Mouse (Mus musculus): ENCODE results near the gene Treml4.

Gene Treml4

DNA sequence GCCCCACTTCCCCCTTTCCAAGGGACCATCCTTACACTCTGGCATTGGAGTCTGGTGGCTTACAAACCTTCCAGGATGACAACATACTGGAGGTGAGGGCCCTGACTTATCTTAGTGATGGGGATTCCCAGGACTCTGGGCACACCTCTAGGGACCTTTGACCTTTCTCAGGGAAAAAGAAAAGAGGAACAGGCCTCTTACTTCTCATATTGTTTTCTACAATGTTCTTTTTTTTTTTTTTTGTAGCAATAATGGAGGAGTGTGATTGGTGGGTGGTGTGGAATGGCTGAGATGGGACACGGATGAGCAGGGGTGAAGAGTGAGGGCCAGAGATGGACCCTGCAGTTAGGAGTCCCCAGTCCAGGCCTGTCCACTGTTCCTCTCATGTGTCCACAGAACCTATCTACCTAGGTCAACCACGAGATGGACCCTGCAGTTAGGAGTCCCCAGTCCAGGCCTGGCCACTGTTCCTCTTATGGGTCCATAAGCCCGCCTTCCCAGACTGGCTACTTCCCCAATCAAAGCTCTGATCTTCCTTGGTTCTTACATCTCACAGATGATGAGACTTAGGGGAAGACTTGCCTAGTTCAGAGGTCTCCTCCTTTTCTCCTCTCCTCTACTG, at the start of gene Treml4:
Treml4 (plus strand) TSS at position 555 of the 622 bp plus-strand sequence.
- no peak for DNase-seq (ENCODE audit: low spot score in 2 of 2)

DNA sequence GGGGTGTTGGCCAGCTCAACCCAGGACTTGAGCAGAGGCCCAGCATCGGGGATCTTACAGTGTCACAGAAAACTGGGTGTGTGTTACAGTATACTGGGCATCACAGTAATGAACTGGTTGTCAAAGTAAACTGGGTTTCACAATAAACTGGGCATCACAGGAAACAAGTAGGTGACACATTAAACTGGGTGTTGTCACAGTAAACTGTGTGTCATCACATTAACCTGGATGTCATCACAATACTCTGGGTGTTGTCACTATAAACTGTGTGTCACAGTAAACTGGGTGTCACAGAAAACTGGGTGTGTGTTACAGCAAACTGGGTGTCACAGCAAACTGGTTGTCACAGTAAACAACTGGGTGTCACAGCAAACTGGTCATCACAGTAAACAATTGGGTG, 48.7 kb upstream of the Treml4 start:
- no peak for DNase-seq (ENCODE audit: low spot score in 2 of 2)

DNA sequence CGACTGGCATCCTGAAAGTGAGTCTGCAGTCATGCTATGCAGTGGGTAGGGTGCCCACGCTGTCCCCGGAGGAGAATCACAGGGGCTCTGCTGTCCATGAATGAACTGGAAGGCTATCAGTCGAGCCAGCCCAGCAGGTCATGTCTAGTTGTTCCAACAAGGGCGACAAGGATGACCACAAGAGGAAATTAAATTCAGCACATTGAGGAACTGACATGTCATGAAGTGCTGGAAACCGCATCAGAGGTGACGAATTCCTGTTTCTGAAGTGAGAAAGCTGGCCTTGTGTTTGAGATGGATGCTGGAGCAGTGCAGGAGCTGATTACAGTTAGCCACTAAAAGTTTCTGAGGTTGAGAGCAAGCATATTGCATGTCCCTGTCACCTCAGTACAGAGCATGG, 33.4 kb upstream of the Treml4 start:
- no peak for DNase-seq (ENCODE audit: low spot score in 2 of 2)

DNA sequence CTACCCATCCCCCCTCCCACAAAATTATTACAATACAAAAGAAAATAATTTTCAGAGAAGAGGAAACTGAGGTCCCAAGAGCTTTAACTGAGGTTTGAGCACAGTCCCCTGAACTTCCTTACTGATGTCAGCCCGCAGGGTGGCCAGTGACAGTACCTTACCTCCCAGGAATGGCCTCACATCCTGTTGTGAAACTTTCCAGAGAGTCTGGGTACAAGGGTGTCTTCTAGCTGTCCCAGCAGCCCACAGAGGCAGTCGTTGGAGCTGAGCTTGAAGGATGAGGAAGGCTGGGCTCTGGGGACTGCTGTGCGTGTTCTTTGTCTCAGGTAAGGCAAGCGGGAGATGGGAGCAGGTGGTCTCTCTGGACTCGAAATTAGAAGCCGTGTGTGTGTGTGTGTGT, 31.6 kb upstream of the Treml4 start, which contains the start of gene Trem1:
Trem1 (plus strand) TSS at position 251 of the 400 bp plus-strand sequence.
- DNase-seq (ENCODE audit: low spot score in 2 of 2) = no peak

DNA sequence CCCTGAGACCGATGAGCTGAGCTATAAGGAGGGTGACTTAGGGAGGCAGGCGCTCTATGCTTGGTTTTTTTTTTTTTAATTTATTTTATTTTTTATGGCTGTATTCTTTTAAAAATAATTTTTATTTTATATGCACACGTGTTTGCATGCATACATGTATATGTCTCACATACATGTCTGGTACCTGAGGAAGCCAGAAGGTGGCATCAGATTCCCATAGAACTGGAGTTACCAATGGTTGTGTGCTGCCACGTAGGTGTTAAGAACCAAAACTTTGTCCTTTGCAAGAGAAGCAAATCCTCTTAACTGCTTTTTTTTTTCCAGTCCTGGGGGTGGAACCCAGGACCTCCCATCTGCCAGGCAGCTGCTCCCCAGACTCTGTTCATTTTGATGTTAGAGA, 30.3 kb upstream of the Treml4 start:
- DNase-seq (ENCODE audit: low spot score in 2 of 2) = no peak

DNA sequence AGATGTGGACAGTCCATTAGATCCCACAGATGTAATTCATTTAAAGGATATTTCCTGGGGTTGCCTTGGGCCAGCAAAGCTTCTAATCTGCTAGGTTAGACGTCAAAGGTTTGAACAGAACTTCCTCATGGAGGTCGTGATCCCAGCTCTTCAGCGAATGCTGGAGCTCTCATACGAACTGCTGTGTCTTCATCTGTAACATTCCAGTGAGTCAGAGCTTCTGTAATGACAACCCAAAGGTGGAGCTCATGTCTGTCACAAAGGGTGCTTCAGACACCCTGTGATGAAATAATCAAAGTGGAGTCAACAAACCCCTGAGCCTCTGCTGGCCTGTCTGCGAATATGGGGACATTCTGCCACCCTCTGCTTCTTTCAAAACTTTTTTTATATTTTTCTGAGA, 29.5 kb upstream of the Treml4 start:
- no peak for DNase-seq (ENCODE audit: low spot score in 2 of 2)

DNA sequence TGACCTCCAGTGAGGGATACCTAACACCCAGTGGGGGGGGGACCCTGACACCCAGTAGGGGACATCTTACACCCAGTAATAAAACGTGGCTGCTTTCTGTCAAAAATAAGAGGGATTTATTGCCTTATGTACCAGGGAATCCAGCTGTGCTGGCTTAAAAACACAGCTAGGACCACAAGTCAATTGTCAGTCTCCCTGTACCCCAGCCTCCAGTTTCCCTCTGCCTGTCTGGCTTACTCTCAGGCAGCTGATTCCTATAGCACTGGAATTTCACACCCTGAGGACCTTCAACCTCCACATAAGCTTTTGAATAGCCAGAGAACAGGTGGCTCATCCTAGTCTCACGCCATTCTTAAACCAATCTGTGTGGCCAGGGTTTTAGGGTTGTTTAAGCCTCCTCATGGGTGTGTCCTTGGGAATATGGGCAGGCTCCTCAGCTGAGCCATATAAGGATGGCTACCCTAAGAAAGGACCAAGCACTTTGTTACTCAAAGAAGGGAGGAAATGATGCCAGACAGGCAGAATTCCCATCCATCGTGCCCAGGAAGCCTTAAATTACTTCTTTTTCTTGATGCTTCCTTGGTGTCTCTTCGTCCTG, 28.2 kb upstream of the Treml4 start:
- no peak for DNase-seq (ENCODE audit: low spot score in 2 of 2)

DNA sequence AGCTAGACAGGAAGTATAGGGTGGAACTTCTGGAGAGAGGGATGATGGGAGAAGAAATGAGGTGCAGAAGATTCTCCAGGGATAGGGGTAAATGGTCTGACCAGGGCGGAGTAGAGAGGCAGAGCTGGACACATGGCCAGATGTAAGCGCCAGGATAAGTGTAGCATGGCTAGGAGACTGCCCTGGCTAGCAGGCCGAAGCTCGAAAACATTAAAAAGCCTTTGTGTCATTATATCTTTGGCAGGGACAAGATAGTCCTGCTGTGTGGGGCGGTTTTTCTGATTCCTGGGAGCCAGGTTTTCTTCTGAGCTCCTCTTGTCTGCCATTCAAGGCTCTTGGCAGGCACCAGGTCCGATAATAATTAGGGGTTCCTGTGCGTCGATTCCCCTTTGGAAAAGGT, 26.5 kb upstream of the Treml4 start:
- DNase-seq (ENCODE audit: low spot score in 2 of 2) = no peak

DNA sequence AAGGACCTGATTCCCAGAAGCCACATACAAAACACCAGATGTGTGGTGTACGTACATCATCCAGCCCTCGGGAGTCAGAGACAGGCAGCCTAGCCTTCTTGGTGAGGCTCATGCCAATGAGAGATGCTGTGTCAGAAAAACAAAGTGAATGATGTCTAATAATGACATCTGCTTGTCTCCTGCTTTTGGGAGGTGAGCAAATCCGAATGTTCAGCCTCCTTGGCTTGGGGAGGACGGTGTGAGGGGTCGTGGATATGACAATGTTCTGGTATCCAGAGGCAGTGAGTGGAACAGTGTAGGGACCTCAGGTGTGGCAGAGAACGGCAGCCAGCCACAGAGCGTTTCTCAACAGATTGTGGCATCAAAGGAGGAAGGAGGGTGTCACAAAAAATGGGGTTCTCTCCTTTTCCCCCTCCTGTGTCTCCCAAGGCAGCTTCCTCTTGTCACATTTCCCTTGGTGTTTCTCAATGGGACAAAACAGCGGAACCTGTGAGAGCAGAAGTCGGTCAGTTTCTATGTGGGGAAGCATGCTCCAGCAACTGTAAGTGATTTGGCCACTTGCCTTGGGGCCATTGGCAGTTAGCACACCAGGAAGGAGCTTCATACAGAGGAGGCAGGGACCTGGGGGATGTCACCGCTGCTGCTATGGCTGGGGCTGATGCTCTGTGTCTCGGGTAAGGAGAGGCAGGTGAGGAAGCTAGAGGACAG, 16.7 kb upstream of the Treml4 start, which contains the start of gene Trem3:
Trem3 (plus strand) TSS at position 557 of the 708 bp plus-strand sequence.
- DNase-seq (ENCODE audit: low spot score in 2 of 2) = no peak

DNA sequence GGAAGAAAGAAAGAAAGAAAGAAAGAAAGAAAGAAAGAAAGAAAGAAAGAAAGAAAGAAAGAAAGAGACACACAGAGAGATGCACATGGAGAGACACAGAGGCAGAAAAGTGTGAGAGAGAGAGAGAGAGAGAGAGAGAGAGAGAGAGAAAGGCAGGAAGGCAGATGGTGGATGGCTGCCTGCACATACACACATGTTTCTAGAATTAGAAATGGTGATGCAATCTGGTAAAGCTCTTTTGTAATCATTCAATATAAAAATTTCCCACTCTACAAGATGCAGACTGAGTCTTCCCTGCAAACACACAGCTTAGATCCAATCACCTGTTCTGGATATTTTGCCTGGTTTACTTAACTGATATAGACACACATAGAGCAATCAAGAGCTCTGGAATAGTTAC, 15.1 kb upstream of the Treml4 start:
- no peak for DNase-seq (ENCODE audit: low spot score in 2 of 2)

DNA sequence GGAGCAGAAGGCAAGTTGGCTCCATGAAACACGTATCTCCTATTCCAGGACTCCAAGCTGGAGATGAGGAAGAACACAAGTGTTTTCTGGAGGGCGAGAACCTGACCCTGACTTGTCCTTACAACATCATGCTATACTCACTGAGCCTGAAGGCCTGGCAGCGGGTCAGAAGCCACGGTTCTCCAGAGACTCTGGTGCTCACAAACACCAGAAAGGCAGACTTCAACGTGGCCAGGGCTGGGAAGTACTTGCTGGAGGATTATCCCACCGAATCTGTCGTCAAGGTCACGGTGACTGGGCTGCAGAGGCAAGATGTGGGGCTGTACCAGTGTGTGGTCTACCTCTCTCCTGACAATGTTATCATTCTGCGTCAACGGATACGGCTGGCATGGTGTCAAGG, 14.6 kb upstream of the Treml4 start:
- DNase-seq (ENCODE audit: low spot score in 2 of 2) = no peak

DNA sequence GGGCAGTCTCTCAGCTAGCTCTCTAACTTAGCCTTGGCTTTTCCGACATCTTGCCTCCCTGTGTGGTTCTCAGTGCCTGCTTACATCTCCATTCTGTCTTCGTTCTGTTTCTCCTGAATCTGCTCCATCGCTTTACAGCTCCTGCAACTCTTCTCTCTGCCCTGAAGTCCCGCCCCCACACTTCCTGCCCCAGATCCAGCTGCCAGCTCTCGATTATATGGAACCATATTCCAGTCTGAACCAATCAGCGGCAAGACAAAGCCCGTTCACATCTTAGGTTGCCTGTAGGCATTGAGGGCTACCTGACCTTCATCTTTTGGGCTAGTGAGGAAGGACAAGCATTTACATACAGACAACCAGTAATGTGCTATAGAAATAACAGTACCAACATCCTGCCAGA, 13.5 kb upstream of the Treml4 start:
- no peak for DNase-seq (ENCODE audit: low spot score in 2 of 2)

DNA sequence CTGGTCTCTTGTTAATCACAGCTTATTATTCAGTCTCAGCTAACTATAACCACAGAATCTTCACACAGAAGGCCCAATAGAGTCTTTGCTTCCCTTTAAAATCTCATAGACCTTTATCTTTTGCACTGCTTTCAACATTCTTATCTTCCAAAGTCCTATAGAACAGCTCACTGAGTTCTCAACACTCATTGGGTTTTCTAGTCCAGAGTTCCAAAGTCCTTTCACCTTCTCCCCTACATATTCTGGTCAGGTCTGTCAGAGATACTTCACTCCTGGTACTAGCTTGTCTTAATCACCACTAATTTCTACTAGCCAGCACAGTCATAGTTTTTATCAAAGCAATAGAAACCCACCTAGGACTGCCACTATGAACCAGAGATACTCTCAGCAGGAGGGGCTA, 7.5 kb upstream of the Treml4 start:
- DNase-seq (ENCODE audit: low spot score in 2 of 2) = no peak

DNA sequence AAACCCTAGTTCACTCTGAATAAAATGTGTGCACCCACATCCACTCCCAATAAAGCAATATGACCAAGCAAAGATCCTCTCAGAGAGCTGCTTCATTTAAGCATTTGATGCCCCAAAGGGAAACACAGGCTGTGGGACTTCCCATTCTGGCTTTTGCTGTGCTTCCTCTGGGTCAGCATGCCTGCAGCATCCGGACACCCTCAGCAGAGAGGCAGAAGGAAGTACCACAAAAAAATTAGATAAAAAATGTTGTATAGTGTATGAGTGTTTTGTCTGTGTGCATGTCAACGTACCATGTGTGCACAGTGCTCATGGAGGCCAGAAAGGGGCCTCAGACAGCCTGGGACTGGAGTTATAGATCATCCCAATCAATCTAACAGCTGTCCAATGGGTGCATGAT, 2.2 kb upstream of the Treml4 start:
- no peak for DNase-seq (ENCODE audit: low spot score in 2 of 2)

DNA sequence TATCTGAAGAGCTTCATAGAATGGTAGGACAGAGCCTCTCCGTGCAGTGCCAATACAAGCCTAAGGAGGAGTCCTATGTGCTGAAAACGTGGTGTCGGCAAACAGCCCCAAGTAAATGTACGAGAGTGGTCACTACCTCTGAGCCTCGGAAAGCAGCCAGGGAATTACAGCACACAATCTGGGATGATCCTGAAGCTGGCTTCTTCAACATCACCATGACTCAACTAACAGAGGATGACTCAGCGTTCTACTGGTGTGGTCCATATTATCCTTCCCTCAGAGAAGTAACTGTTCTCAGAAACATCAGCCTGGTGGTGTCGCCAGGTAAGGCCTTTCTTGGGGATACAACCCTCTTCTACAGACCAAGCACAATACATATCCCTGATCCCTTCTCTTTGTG, 567 bp downstream of the Treml4 start:
- no peak for DNase-seq (ENCODE audit: low spot score in 2 of 2)

DNA sequence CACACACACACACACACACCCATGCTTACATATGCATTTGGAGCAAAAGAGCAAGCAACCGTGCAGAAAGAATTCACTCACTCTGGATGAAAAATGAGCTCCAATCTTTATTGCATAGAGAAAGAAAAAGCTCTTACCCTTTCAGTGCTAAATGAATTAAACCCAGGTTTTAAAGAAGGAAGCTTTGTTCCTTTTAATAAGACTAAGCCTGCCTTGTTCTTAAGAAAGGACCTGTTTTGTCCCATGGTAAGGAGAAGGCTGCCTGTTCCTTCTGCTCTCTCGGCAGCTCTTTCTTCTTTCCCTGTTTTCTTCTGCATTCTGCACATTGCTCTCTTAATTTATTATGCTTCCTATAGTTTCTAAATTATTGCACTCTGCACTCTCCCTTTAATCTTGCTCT, 2.0 kb downstream of the Treml4 start:
- no peak for DNase-seq (ENCODE audit: low spot score in 2 of 2)

DNA sequence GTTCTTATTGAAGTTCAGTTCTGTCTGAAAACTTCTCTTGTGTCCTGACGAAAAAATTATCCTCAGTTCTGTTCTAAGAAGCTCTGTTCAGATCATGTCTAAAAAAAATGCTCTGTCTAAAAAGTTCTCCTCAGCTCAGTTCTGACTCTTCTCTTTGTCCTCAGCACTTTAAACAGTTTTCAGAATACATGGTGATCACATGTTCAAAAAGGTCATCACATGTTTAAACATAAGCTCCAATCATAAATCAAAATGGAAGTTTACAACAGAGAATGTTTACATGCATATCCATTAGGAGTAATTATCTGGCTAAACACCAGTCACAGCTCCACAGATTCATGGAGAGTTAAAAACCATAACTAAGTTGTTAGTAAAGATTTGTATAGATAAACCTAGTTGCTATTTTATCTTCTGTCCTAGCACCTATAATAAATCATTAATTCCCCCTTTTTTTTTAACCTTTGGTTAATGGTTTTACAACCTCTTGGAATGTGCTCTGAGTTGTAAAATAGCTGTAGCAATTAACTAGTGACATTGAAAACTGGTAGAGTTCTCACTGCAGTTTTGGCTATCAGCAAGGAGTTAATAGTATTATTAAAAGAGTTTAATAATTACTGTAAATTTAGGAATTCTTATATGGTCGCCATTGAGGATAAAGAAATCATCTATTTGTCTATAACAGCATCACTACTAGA, 2.7 kb downstream of the Treml4 start:
- DNase-seq (ENCODE audit: low spot score in 2 of 2) = no peak

DNA sequence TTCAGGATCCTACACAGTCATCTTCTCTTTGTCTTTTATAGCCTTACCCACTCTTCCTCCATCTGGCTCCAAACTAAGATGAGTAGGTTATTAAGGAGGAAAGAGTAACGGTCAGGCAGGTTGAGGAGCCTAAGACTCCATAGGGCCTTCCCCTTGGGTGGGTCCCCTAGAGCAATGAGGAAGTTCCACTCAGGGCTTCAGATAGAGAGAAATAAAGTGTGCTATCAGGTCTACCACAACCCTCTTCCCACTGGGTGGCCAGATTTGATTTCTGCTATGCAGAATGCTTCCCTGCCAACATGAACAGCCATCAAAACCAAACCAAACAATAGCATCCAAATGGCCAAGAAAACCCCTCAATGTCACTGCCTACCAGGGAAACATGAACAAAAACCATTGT, 3.5 kb downstream of the Treml4 start:
- DNase-seq (ENCODE audit: low spot score in 2 of 2) = no peak

DNA sequence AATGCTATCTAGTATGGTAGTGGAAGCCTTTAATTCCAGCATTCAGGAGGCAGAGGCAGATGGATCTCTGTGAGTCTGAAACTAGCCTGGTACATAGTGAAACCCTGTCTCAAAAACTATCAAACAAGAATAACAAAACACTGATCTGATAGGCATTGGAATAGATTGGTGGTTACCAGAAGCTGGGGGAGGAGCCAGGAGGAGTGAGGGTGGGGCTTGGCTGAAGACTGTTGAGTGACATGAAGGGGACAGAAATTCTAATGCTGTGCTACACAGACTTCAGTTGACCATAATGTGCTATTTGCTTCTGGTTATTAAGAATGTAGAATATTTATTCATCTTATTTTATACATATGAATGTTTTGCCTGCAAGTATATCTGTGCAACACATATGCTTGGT, 4.2 kb downstream of the Treml4 start:
- DNase-seq (ENCODE audit: low spot score in 2 of 2) = no peak

DNA sequence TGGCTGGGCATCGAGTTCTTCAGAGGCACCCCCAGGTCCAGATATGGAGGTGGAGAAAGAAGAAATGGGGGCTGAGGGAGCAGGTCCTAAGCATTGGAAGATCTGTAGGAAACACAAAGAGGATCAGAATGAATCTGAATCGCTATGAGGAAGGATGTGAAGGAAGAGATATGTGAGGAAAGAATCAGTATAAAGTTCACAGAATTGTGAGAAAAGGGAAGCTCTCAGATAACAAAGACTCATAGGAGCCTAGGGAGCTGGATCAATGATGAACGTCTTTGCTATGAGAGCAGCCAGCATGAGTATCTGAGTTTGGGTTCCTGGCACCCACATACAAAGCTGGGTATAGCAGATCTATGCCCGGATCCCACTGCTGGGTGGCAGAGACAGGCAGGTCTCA, 5.7 kb downstream of the Treml4 start:
- no peak for DNase-seq (ENCODE audit: low spot score in 2 of 2)

DNA sequence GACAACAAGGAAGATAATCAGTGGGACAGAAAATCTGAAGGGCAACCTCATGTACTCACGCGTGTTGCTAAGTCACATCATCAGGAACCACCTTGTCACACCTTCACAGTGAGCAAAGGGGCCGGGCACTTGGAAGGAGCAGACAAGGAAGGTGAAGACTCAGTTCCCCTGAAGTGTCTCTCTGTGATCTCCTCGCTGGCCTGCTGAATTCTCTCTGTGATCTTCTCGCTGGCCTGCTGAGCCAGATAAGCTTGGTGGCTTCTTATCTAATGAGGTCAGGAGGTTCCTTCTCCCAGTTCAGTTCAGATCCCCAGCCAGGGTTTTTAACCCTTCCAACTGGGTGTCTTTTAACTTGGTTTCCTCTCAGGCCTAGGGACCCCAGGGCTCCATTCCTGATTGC, 8.1 kb downstream of the Treml4 start:
- no peak for DNase-seq (ENCODE audit: low spot score in 2 of 2)

DNA sequence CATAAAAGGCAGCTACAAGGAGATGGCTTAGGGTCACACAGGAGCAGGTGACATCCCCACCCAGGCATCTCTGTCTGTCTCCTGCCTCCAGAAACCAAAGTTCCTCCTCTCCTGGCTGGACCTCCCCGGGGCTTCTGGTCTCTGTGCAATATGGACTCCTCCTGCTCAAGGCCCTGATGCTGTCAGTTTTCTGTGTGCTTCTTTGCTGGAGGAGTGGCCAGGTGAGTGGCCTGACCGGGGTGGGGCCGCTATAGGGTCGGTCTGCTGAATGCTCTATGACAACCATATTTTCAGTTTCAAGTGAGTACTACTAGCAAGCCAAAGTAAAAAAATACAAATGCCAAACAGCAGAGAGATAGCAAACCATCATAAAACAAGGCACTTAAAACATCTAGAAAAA, 8.5 kb downstream of the Treml4 start:
- no peak for DNase-seq (ENCODE audit: low spot score in 2 of 2)

DNA sequence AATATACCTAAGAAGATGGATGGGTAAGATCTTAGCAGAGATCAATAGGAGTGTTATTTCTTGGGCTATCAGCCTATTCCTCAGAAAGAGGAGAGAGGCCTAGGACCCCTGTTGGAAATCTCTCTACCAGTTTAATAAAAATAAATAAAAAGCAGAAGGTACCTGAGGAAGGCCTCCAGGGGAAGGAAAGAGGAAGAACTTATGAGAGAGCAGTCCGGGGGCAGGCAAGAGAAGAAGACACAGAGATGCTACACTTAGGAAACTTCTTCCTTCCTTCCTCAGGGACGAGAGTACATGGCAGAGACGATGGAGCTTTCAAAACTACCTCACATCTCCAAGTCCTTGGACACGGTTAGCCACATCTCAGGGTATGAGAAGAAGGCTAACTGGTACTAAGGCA, 10.0 kb downstream of the Treml4 start:
- DNase-seq (ENCODE audit: low spot score in 2 of 2) = no peak
